Mouse (Mus musculus): ENCODE data around the gene Npr2. TPM values are rescaled to one million over a fixed set of nuclear protein-coding genes. Genes with fewer than 3 reads are reported as not detected.
A peak's percentile ranks its signal among the peaks of the same experiment; 100 is the strongest.

Npr2 gene
- total and polyA plus RNA-seq, 3 experiments, result 0.04 to 6.3 (median 0.44) TPM

- Histone ChIP-seq H3K27me3 (ENCODE audit: insufficient read depth, low read length) (peaks cover 20% of the 10 kb centered on the region), H3K36me3 (replicated peaks) (no peaks in the 10 kb centered on the region), H3K9me3 (replicated peaks) (no peaks in the 10 kb centered on the region), H3K4me3 (ENCODE audit: low read depth, low read length) (no peak overlapping the region), H3K4me1 (ENCODE audit: insufficient read depth, low read depth, low read length) (peaks cover 42% of the 10 kb centered on the region)
- DNase-seq (ENCODE audit: low spot score), result peak; percentile 35
- ATAC-seq (ENCODE audit: extremely low read depth, insufficient number of reproducible peaks, low FRiP score, poor library complexity, severe bottlenecking), result no peak
- peak; percentile 9; the same call in 1 of the 2 replicates for TF ChIP-seq TAL1 (conservative IDR thresholded peaks at IDR 0.05; ENCODE audit: low read depth, low read length)
- no peak for TF ChIP-seq POLR2AphosphoS5 (IDR thresholded peaks at IDR 0.05; ENCODE audit: insufficient replicate concordance, low read depth, low read length)
- TF ChIP-seq CTCF (IDR thresholded peaks at IDR 0.05; ENCODE audit: low read depth, low read length), result no peak
Measured at GRCm38 (mm10) chr4:43694439-43695248, 62.9 kb downstream of the Npr2 start.

- TF ChIP-seq TAL1 (conservative IDR thresholded peaks at IDR 0.05; ENCODE audit: low read depth, low read length) (no peak), GATA1 (IDR thresholded peaks at IDR 0.05; ENCODE audit: borderline replicate concordance, low read length) (no peak), GATA2 (IDR thresholded peaks at IDR 0.05; ENCODE audit: borderline replicate concordance, low read depth, low read length) (no peak), POLR2AphosphoS5 (IDR thresholded peaks at IDR 0.05; ENCODE audit: insufficient replicate concordance, low read depth, low read length) (no peak), CTCF (IDR thresholded peaks at IDR 0.05; ENCODE audit: low read depth, low read length) (no peak)
Measured at GRCm38 (mm10) chr4:43695249-43695671, 63.5 kb downstream of the Npr2 start.

GRCm38 (mm10) chr4:43696561-43696960 lies 64.8 kb downstream of the Npr2 start:
- TF ChIP-seq TAL1 (conservative IDR thresholded peaks at IDR 0.05; ENCODE audit: low read depth, low read length) (no peak), CTCF (IDR thresholded peaks at IDR 0.05; ENCODE audit: low read depth, low read length) (no peak), POLR2AphosphoS5 (IDR thresholded peaks at IDR 0.05; ENCODE audit: insufficient replicate concordance, low read depth, low read length) (no peak), GATA1 (IDR thresholded peaks at IDR 0.05; ENCODE audit: borderline replicate concordance, low read length) (no peak), GATA2 (IDR thresholded peaks at IDR 0.05; ENCODE audit: borderline replicate concordance, low read depth, low read length) (no peak)
- Histone ChIP-seq H3K4me1 (ENCODE audit: insufficient read depth, low read depth, low read length) (peaks cover 42% of the 10 kb centered on the region), H3K27me3 (ENCODE audit: insufficient read depth, low read length) (peaks cover 18% of the 10 kb centered on the region), H3K36me3 (replicated peaks) (no peaks in the 10 kb centered on the region), H3K4me3 (ENCODE audit: low read depth, low read length) (no peak overlapping the region), H3K9me3 (replicated peaks) (no peaks in the 10 kb centered on the region)
- DNase-seq (ENCODE audit: low spot score) (no peak), ATAC-seq (ENCODE audit: extremely low read depth, insufficient number of reproducible peaks, low FRiP score, poor library complexity, severe bottlenecking) (no peak)

More at GRCm38 (mm10) chr4:43695249-43695671, 63.5 kb downstream of the Npr2 start:
- H3K4me1 ChIP-seq (ENCODE audit: insufficient read depth, low read depth, low read length), result peaks cover 42% of the 10 kb centered on the region
- no peaks in the 10 kb centered on the region for H3K36me3 ChIP-seq (replicated peaks)
- peaks cover 23% of the 10 kb centered on the region for H3K27me3 ChIP-seq (ENCODE audit: insufficient read depth, low read length)
- H3K4me3 ChIP-seq (ENCODE audit: low read depth, low read length), result no peak overlapping the region
- ATAC-seq (ENCODE audit: extremely low read depth, insufficient number of reproducible peaks, low FRiP score, poor library complexity, severe bottlenecking), result no peak
- no peaks in the 10 kb centered on the region for H3K9me3 ChIP-seq (replicated peaks)
- peak; percentile 43 for DNase-seq (ENCODE audit: low spot score)

DNA sequence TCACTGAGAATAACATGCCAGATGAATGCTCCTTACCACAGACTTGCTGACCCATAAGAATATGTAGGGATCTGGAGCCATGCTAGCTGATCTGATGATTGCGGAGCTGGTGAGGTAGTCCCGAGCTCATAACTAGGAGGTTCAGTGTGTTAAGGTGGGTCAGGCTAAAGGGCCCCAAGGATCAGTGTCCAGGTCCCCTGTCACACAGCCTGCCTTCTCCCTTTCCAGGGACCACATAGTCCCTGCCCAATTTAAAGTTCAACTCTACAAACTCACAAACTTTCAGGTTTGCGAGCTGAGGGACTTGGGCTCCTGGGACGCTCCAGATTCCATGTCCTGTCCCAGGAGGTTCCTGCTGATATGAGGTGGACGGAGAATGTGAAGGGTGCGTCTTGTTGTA lies 69.0 kb downstream of the Npr2 start, which contains the start of gene Olfr70:
Olfr70 (minus strand) TSS at position 101 of the 400 bp plus-strand sequence.
- no peak for TF ChIP-seq GATA1 (IDR thresholded peaks at IDR 0.05; ENCODE audit: borderline replicate concordance, low read length)
- no peak for TF ChIP-seq POLR2AphosphoS5 (IDR thresholded peaks at IDR 0.05; ENCODE audit: insufficient replicate concordance, low read depth, low read length)
- no peak for TF ChIP-seq GATA2 (IDR thresholded peaks at IDR 0.05; ENCODE audit: borderline replicate concordance, low read depth, low read length)
- TF ChIP-seq TAL1 (conservative IDR thresholded peaks at IDR 0.05; ENCODE audit: low read depth, low read length), result no peak
- no peak for TF ChIP-seq CTCF (IDR thresholded peaks at IDR 0.05; ENCODE audit: low read depth, low read length)
- Histone ChIP-seq H3K27me3 (ENCODE audit: insufficient read depth, low read length) (peaks cover 37% of the 10 kb centered on the region), H3K4me1 (ENCODE audit: insufficient read depth, low read depth, low read length) (peaks cover 10% of the 10 kb centered on the region), H3K9me3 (replicated peaks) (no peaks in the 10 kb centered on the region), H3K36me3 (replicated peaks) (no peaks in the 10 kb centered on the region), H3K4me3 (ENCODE audit: low read depth, low read length) (no peak within 1 kb of the TSS)
- DNase-seq (ENCODE audit: low spot score), result no peak
- no peak for ATAC-seq (ENCODE audit: extremely low read depth, insufficient number of reproducible peaks, low FRiP score, poor library complexity, severe bottlenecking)

Other genes starting within 250 kb of the Npr2 start
Only the 20 nearest of the 27 such genes appear.
- gene Cd72, start 177.3 kb upstream of the Npr2 start, total RNA-seq (2014; fragmentation: Nextera tagmentation), result 0.87 TPM in 1 of 2 replicates, not detected in the other
- gene Cd72, start 177.3 kb upstream of the Npr2 start, total RNA-seq (2017), result 0.16 and 1.3 TPM in 2 replicates
- 1.0 and 1.5 TPM in 2 replicates for gene Cd72, start 177.3 kb upstream of the Npr2 start, polyA plus RNA-seq (2012)
- not detected in 2 replicates for gene Sit1, start 148.2 kb upstream of the Npr2 start, total RNA-seq (2014; fragmentation: Nextera tagmentation)
- not detected in 2 replicates for gene Sit1, start 148.2 kb upstream of the Npr2 start, total RNA-seq (2017)
- not detected in 2 replicates for gene Sit1, start 148.2 kb upstream of the Npr2 start, polyA plus RNA-seq (2012)
- 18.8 and 25.2 TPM in 2 replicates for gene Ccdc107, start 139.0 kb upstream of the Npr2 start, total RNA-seq (2014; fragmentation: Nextera tagmentation)
- 28.3 and 28.6 TPM in 2 replicates for gene Ccdc107, start 139.0 kb upstream of the Npr2 start, total RNA-seq (2017)
- gene Ccdc107, start 139.0 kb upstream of the Npr2 start, polyA plus RNA-seq (2012), result 72.0 and 82.4 TPM in 2 replicates
- 23.4 and 71.2 TPM in 2 replicates for gene Arhgef39, start 132.2 kb upstream of the Npr2 start, total RNA-seq (2014; fragmentation: Nextera tagmentation)
- 29.0 and 32.4 TPM in 2 replicates for gene Arhgef39, start 132.2 kb upstream of the Npr2 start, total RNA-seq (2017)
- 16.4 and 21.8 TPM in 2 replicates for gene Arhgef39, start 132.2 kb upstream of the Npr2 start, polyA plus RNA-seq (2012)
- gene Car9, start 125.0 kb upstream of the Npr2 start, total RNA-seq (2014; fragmentation: Nextera tagmentation), result not detected in 2 replicates
- 0.11 and 0.12 TPM in 2 replicates for gene Car9, start 125.0 kb upstream of the Npr2 start, total RNA-seq (2017)
- not detected in 2 replicates for gene Car9, start 125.0 kb upstream of the Npr2 start, polyA plus RNA-seq (2012)
- not detected in 2 replicates for gene Tpm2, start 108.2 kb upstream of the Npr2 start, total RNA-seq (2014; fragmentation: Nextera tagmentation)
- gene Tpm2, start 108.2 kb upstream of the Npr2 start, total RNA-seq (2017), result 0.27 TPM in 1 of 2 replicates, not detected in the other
- gene Tpm2, start 108.2 kb upstream of the Npr2 start, polyA plus RNA-seq (2012), result not detected in 2 replicates
- 9.4 and 9.8 TPM in 2 replicates for gene Creb3, start 69.6 kb upstream of the Npr2 start, total RNA-seq (2014; fragmentation: Nextera tagmentation)
- gene Creb3, start 69.6 kb upstream of the Npr2 start, total RNA-seq (2017), result 60.0 and 61.0 TPM in 2 replicates
- 1.6 and 1.9 TPM in 2 replicates for gene Creb3, start 69.6 kb upstream of the Npr2 start, polyA plus RNA-seq (2012)
- 166 and 262 TPM in 2 replicates for gene Tln1, start 69.2 kb upstream of the Npr2 start, total RNA-seq (2014; fragmentation: Nextera tagmentation)
- 127 and 167 TPM in 2 replicates for gene Tln1, start 69.2 kb upstream of the Npr2 start, total RNA-seq (2017)
- 138 and 163 TPM in 2 replicates for gene Tln1, start 69.2 kb upstream of the Npr2 start, polyA plus RNA-seq (2012)
- 48.5 and 54.7 TPM in 2 replicates for gene Rgp1, start 53.2 kb upstream of the Npr2 start, total RNA-seq (2014; fragmentation: Nextera tagmentation)
- 18.6 and 23.2 TPM in 2 replicates for gene Rgp1, start 53.2 kb upstream of the Npr2 start, total RNA-seq (2017)
- 31.2 and 105 TPM in 2 replicates for gene Rgp1, start 53.2 kb upstream of the Npr2 start, polyA plus RNA-seq (2012)
- 21.4 and 23.8 TPM in 2 replicates for gene Gba2, start 53.1 kb upstream of the Npr2 start, total RNA-seq (2014; fragmentation: Nextera tagmentation)
- 12.6 and 14.1 TPM in 2 replicates for gene Gba2, start 53.1 kb upstream of the Npr2 start, total RNA-seq (2017)
- gene Gba2, start 53.1 kb upstream of the Npr2 start, polyA plus RNA-seq (2012), result 14.5 and 18.3 TPM in 2 replicates
- not detected in 2 replicates for gene Msmp, start 47.4 kb upstream of the Npr2 start, total RNA-seq (2014; fragmentation: Nextera tagmentation)
- gene Msmp, start 47.4 kb upstream of the Npr2 start, total RNA-seq (2017), result 0.17 TPM in 1 of 2 replicates, not detected in the other
- not detected in 2 replicates for gene Msmp, start 47.4 kb upstream of the Npr2 start, polyA plus RNA-seq (2012)
- 0.73 TPM in 1 of 2 replicates, not detected in the other for gene Spag8, start 21.7 kb downstream of the Npr2 start, total RNA-seq (2014; fragmentation: Nextera tagmentation)
- 0.33 and 0.41 TPM in 2 replicates for gene Spag8, start 21.7 kb downstream of the Npr2 start, total RNA-seq (2017)
- gene Spag8, start 21.7 kb downstream of the Npr2 start, polyA plus RNA-seq (2012), result not detected in 2 replicates
- gene Hint2, start 24.5 kb downstream of the Npr2 start, total RNA-seq (2014; fragmentation: Nextera tagmentation), result 16.2 and 18.7 TPM in 2 replicates
- 58.3 and 63.1 TPM in 2 replicates for gene Hint2, start 24.5 kb downstream of the Npr2 start, total RNA-seq (2017)
- gene Hint2, start 24.5 kb downstream of the Npr2 start, polyA plus RNA-seq (2012), result 42.4 and 50.2 TPM in 2 replicates
- 2.9 and 6.0 TPM in 2 replicates for gene Tmem8b, start 37.0 kb downstream of the Npr2 start, total RNA-seq (2014; fragmentation: Nextera tagmentation)
- gene Tmem8b, start 37.0 kb downstream of the Npr2 start, total RNA-seq (2017), result 0.76 and 1.1 TPM in 2 replicates
- gene Tmem8b, start 37.0 kb downstream of the Npr2 start, polyA plus RNA-seq (2012), result 2.9 and 3.6 TPM in 2 replicates
- 0.34 TPM in 1 of 2 replicates, not detected in the other for gene Fam221b, start 37.2 kb downstream of the Npr2 start, total RNA-seq (2014; fragmentation: Nextera tagmentation)
- 0.49 and 0.58 TPM in 2 replicates for gene Fam221b, start 37.2 kb downstream of the Npr2 start, total RNA-seq (2017)
- gene Fam221b, start 37.2 kb downstream of the Npr2 start, polyA plus RNA-seq (2012), result 0.05 and 0.10 TPM in 2 replicates
- gene Olfr70, start 68.9 kb downstream of the Npr2 start, total RNA-seq (2014; fragmentation: Nextera tagmentation), result not detected in 2 replicates
- gene Olfr70, start 68.9 kb downstream of the Npr2 start, total RNA-seq (2017), result 0.06 TPM in 1 of 2 replicates, not detected in the other
- not detected in 2 replicates for gene Olfr70, start 68.9 kb downstream of the Npr2 start, polyA plus RNA-seq (2012)
- gene Olfr71, start 78.3 kb downstream of the Npr2 start, total RNA-seq (2014; fragmentation: Nextera tagmentation), result not detected in 2 replicates
- 0.06 and 0.11 TPM in 2 replicates for gene Olfr71, start 78.3 kb downstream of the Npr2 start, total RNA-seq (2017)
- gene Olfr71, start 78.3 kb downstream of the Npr2 start, polyA plus RNA-seq (2012), result not detected in 2 replicates
- not detected in 2 replicates for gene Hrct1, start 95.3 kb downstream of the Npr2 start, total RNA-seq (2014; fragmentation: Nextera tagmentation)
- gene Hrct1, start 95.3 kb downstream of the Npr2 start, total RNA-seq (2017), result 0.16 TPM in 1 of 2 replicates, not detected in the other
- not detected in 2 replicates for gene Hrct1, start 95.3 kb downstream of the Npr2 start, polyA plus RNA-seq (2012)
- gene Spaar, start 98.1 kb downstream of the Npr2 start, total RNA-seq (2014; fragmentation: Nextera tagmentation), result not detected in 2 replicates
- gene Spaar, start 98.1 kb downstream of the Npr2 start, total RNA-seq (2017), result 0.11 TPM in 1 of 2 replicates, not detected in the other
- gene Spaar, start 98.1 kb downstream of the Npr2 start, polyA plus RNA-seq (2012), result not detected in 2 replicates
- gene Olfr159, start 139.1 kb downstream of the Npr2 start, total RNA-seq (2014; fragmentation: Nextera tagmentation), result not detected in 2 replicates
- not detected in 2 replicates for gene Olfr159, start 139.1 kb downstream of the Npr2 start, total RNA-seq (2017)
- gene Olfr159, start 139.1 kb downstream of the Npr2 start, polyA plus RNA-seq (2012), result not detected in 2 replicates